ENCODE assay signal across 25 mouse cellular contexts in genomic region chr7:125571891-125572290, GRCm38 (mm10). TPM values are rescaled to one million over a fixed set of nuclear protein-coding genes. Genes with fewer than 3 reads are reported as not detected.
DNase-seq lines count a peak whose midpoint lies in the region; ATAC-seq and TF ChIP-seq lines count a peak whose summit lies in the region.
"Had no signal": no experiment of that assay in that cellular context is flagged by ENCODE, and none has a peak within 500 bp of the region (broad histone marks: within the 10 kb centered on the region; RNA-seq: fewer than 3 reads in every experiment).

No protein-coding gene starts in this region.

- no peaks in the 10 kb centered on the region for H3K9me3 ChIP-seq in midbrain, embryonic 10.5 days (replicated peaks)
- no peaks in the 10 kb centered on the region for H3K9me3 ChIP-seq in midbrain, embryonic 11.5 days (ENCODE audit: control insufficient read depth, low read length)
- H3K9me3 ChIP-seq in hindbrain, embryonic 11.5 days (ENCODE audit: control insufficient read depth, low read length) = no peaks in the 10 kb centered on the region
- no peaks in the 10 kb centered on the region for H3K9me3 ChIP-seq in hindbrain, postnatal 0 days (ENCODE audit: low read length)
- H3K9me3 ChIP-seq in midbrain, postnatal 0 days (ENCODE audit: low read length) = no peaks in the 10 kb centered on the region
- H3K9me3 ChIP-seq: embryonic facial prominence, embryonic 12.5 days; forebrain, embryonic 12.5 days; heart, embryonic 15.5 days; kidney, embryonic 15.5 days; limb, embryonic 13.5 days; liver, embryonic 12.5 days had no signal

- H3K4me2 ChIP-seq in midbrain, embryonic 11.5 days = no peak overlapping the region
- H3K4me2 ChIP-seq in hindbrain, embryonic 11.5 days (replicated peaks; ENCODE audit: low read depth, low read length) = no peak overlapping the region
- no peak overlapping the region for H3K4me2 ChIP-seq in hindbrain, postnatal 0 days (ENCODE audit: low read depth, low read length)
- no peak overlapping the region for H3K4me2 ChIP-seq in midbrain, postnatal 0 days (ENCODE audit: low read depth, low read length, poor library complexity, severe bottlenecking)
- H3K4me2 ChIP-seq: embryonic facial prominence, embryonic 12.5 days; forebrain, embryonic 12.5 days; heart, embryonic 15.5 days; kidney, embryonic 15.5 days; limb, embryonic 13.5 days; liver, embryonic 12.5 days had no signal

- H3K4me1 ChIP-seq in midbrain, embryonic 10.5 days = peaks cover 5% of the 10 kb centered on the region; the same call in 1 of the 2 replicates
- no peaks in the 10 kb centered on the region; the same call in 1 of the 2 replicates for H3K4me1 ChIP-seq in midbrain, embryonic 11.5 days (ENCODE audit: control insufficient read depth, insufficient read depth, low read length)
- no peaks in the 10 kb centered on the region for H3K4me1 ChIP-seq in hindbrain, embryonic 11.5 days (replicated peaks; ENCODE audit: control insufficient read depth, insufficient read depth, low read length)
- peaks cover 4% of the 10 kb centered on the region; the same call in 1 of the 2 replicates for H3K4me1 ChIP-seq in hindbrain, postnatal 0 days (ENCODE audit: insufficient read depth, low read length)
- H3K4me1 ChIP-seq in midbrain, postnatal 0 days (ENCODE audit: insufficient read depth, low read length) = no peaks in the 10 kb centered on the region

- no peak for TF ChIP-seq CTCF in hindbrain, postnatal 0 days (IDR thresholded peaks at IDR 0.05; ENCODE audit: low read depth)
- no peak for TF ChIP-seq CTCF in midbrain, postnatal 0 days (IDR thresholded peaks at IDR 0.05)

- ATAC-seq in midbrain, embryonic 11.5 days (ENCODE audit: low FRiP score) = no peak
- ATAC-seq in hindbrain, embryonic 11.5 days (ENCODE audit: low FRiP score) = peak; percentile 36
- ATAC-seq in hindbrain, postnatal 0 days = 0 out of 2 replicates have a peak, but pooled peaks have one; percentile 12
- no peak for ATAC-seq in midbrain, postnatal 0 days (ENCODE audit: low FRiP score)
- no peak for ATAC-seq in cerebellum, adult (ENCODE audit: insufficient number of reproducible peaks, low FRiP score, low TSS enrichment)
- ATAC-seq in erythroblast, adult 5-6 weeks (replicated peaks; ENCODE audit: low FRiP score, poor library complexity, severe bottlenecking) = no peak
- ATAC-seq: intestine, embryonic 16.5 days; liver, embryonic 12.5 days had no signal

- 92% methylated on average over 19 of the region's 19 CpGs for WGBS in midbrain, embryonic 10.5 days
- 86% methylated on average over 19 of the region's 19 CpGs for WGBS in midbrain, embryonic 11.5 days
- 75% methylated on average over 19 of the region's 19 CpGs for WGBS in hindbrain, embryonic 11.5 days
- WGBS in hindbrain, postnatal 0 days = 64% methylated on average over 19 of the region's 19 CpGs
- 59% methylated on average over 19 of the region's 19 CpGs for WGBS in midbrain, postnatal 0 days

- H3K27me3 ChIP-seq in midbrain, embryonic 10.5 days (ENCODE audit: low read depth, poor library complexity, severe bottlenecking) = no peaks in the 10 kb centered on the region
- no peaks in the 10 kb centered on the region for H3K27me3 ChIP-seq in midbrain, embryonic 11.5 days (ENCODE audit: control insufficient read depth, insufficient read depth, low read length)
- no peaks in the 10 kb centered on the region for H3K27me3 ChIP-seq in hindbrain, embryonic 11.5 days (ENCODE audit: control insufficient read depth, insufficient read depth, low read length)
- no peaks in the 10 kb centered on the region for H3K27me3 ChIP-seq in hindbrain, postnatal 0 days (ENCODE audit: insufficient read depth, low read length)
- no peaks in the 10 kb centered on the region for H3K27me3 ChIP-seq in midbrain, postnatal 0 days (ENCODE audit: insufficient read depth, low read length)
- H3K27me3 ChIP-seq: embryonic facial prominence, embryonic 12.5 days; forebrain, embryonic 12.5 days; heart, embryonic 15.5 days; kidney, embryonic 15.5 days; limb, embryonic 13.5 days; liver, embryonic 12.5 days had no signal

- peaks cover 6% of the 10 kb centered on the region for H3K36me3 ChIP-seq in midbrain, embryonic 10.5 days
- no peaks in the 10 kb centered on the region for H3K36me3 ChIP-seq in midbrain, embryonic 11.5 days (ENCODE audit: control insufficient read depth, insufficient read depth, low read length)
- no peaks in the 10 kb centered on the region for H3K36me3 ChIP-seq in hindbrain, embryonic 11.5 days (ENCODE audit: control insufficient read depth, insufficient read depth, low read length)
- H3K36me3 ChIP-seq in hindbrain, postnatal 0 days (ENCODE audit: insufficient read depth, low read length) = no peaks in the 10 kb centered on the region
- H3K36me3 ChIP-seq in midbrain, postnatal 0 days (ENCODE audit: insufficient read depth, low read length) = no peaks in the 10 kb centered on the region; the same call in 1 of the 2 replicates
- H3K36me3 ChIP-seq: forebrain, embryonic 12.5 days; heart, embryonic 15.5 days; limb, embryonic 13.5 days had no signal

- H3K4me3 ChIP-seq in midbrain, embryonic 10.5 days = no peak overlapping the region
- H3K4me3 ChIP-seq in midbrain, embryonic 11.5 days (ENCODE audit: low read depth, low read length) = no peak overlapping the region
- H3K4me3 ChIP-seq in hindbrain, embryonic 11.5 days (ENCODE audit: low read depth, low read length) = no peak overlapping the region
- H3K4me3 ChIP-seq in hindbrain, postnatal 0 days (ENCODE audit: low read length) = no peak overlapping the region
- H3K4me3 ChIP-seq in midbrain, postnatal 0 days (ENCODE audit: low read depth, low read length) = no peak overlapping the region
- H3K4me3 ChIP-seq: embryonic facial prominence, embryonic 12.5 days; erythroblast, embryonic 14.5 days; forebrain, embryonic 12.5 days; heart, embryonic 15.5 days; kidney, embryonic 15.5 days; limb, embryonic 13.5 days; liver, embryonic 12.5 days had no signal

- no peak for DNase-seq in midbrain, embryonic 10.5 days (ENCODE audit: low spot score)
- DNase-seq in midbrain, embryonic 11.5 days (ENCODE audit: low spot score, missing footprints) = no peak
- no peak for DNase-seq in hindbrain, embryonic 11.5 days (ENCODE audit: low spot score)
- peak; percentile 32 for DNase-seq in hindbrain, postnatal 0 days (ENCODE audit: low spot score)
- DNase-seq in midbrain, postnatal 0 days (ENCODE audit: low spot score) = no peak
- no peak for DNase-seq in adrenal gland, adult 18-20 months (ENCODE audit: low spot score in 2 of 2)
- DNase-seq: adrenal gland, postnatal 25 days; cerebellum, adult 11-12 months; cerebellum, postnatal 14 days; gastrocnemius, postnatal 36 days; layer of hippocampus, adult 9-11 months; lung, adult 2 months; lung, postnatal 14 days; thymus, adult 2 months had no signal

- peak overlapping the region; percentile 50; the same call in 1 of the 2 replicates for H3K27ac ChIP-seq in midbrain, embryonic 10.5 days (replicated peaks)
- no peak overlapping the region for H3K27ac ChIP-seq in midbrain, embryonic 11.5 days (ENCODE audit: low read depth, low read length)
- no peak overlapping the region for H3K27ac ChIP-seq in hindbrain, embryonic 11.5 days (ENCODE audit: low read depth, low read length)
- H3K27ac ChIP-seq in hindbrain, postnatal 0 days = no peak overlapping the region
- peak overlapping the region; percentile 26; the same call in 1 of the 2 replicates for H3K27ac ChIP-seq in midbrain, postnatal 0 days (ENCODE audit: low read depth, low read length)
- H3K27ac ChIP-seq: embryonic facial prominence, embryonic 12.5 days; forebrain, embryonic 12.5 days; heart, embryonic 15.5 days; kidney, embryonic 15.5 days; limb, embryonic 13.5 days; liver, embryonic 12.5 days had no signal

- no peak overlapping the region for H3K9ac ChIP-seq in midbrain, embryonic 11.5 days (ENCODE audit: low read length)
- no peak overlapping the region for H3K9ac ChIP-seq in hindbrain, embryonic 11.5 days (ENCODE audit: low read depth, low read length)
- H3K9ac ChIP-seq in hindbrain, postnatal 0 days (replicated peaks; ENCODE audit: low read length) = no peak overlapping the region
- no peak overlapping the region for H3K9ac ChIP-seq in midbrain, postnatal 0 days (replicated peaks; ENCODE audit: low read length, poor library complexity, severe bottlenecking)
- H3K9ac ChIP-seq: embryonic facial prominence, embryonic 12.5 days; forebrain, embryonic 12.5 days; heart, embryonic 15.5 days; kidney, embryonic 15.5 days; limb, embryonic 13.5 days; liver, embryonic 12.5 days had no signal

RNA-seq across cellular contexts. Expression of gene Il4ra, which starts 20.0 kb away (rescaled TPM):
- 5.5 and 6.9 TPM in 2 replicates for polyA plus RNA-seq in midbrain, embryonic 10.5 days (2016; fragmentation: Nextera tagmentation; extraction: Ambion mirVana)
- 2.6 and 3.5 TPM in 2 replicates for polyA plus RNA-seq in midbrain, embryonic 11.5 days (2014; fragmentation: Nextera tagmentation; extraction: Ambion mirVana)
- 2.5 and 2.6 TPM in 2 replicates for polyA plus RNA-seq in hindbrain, embryonic 11.5 days (2014; fragmentation: Nextera tagmentation; extraction: Ambion mirVana)
- 13.3 and 14.3 TPM in 2 replicates for total RNA-seq in hindbrain, postnatal 0 days (2014; rRNA removed)
- polyA plus RNA-seq in hindbrain, postnatal 0 days (2015; fragmentation: Nextera tagmentation; extraction: Ambion mirVana) = 4.5 and 5.0 TPM in 2 replicates
- 11.0 and 12.9 TPM in 2 replicates for total RNA-seq in midbrain, postnatal 0 days (2014; rRNA removed)
- polyA plus RNA-seq in midbrain, postnatal 0 days (2015; fragmentation: Nextera tagmentation; extraction: Ambion mirVana) = 5.4 and 6.7 TPM in 2 replicates
- 100 to 1,000 TPM in 1 of 2 experiments, 10 to 100 TPM in 1; 39.6 to 199 TPM for total RNA-seq in adrenal gland, adult 18-20 months (2021)
- total RNA-seq in erythroblast, adult 5-6 weeks (2015; ENCODE audit: low replicate concordance) = 1.3 and 6.1 TPM in 2 replicates
- 4.0 and 6.1 TPM in 2 replicates for total RNA-seq in erythroblast, adult 5-6 weeks (2017; ENCODE audit: low replicate concordance)

RNA-seq across cellular contexts. Expression of gene Il21r, which starts 31.3 kb away (rescaled TPM):
- 0.53 and 0.58 TPM in 2 replicates for polyA plus RNA-seq in midbrain, embryonic 10.5 days (2016; fragmentation: Nextera tagmentation; extraction: Ambion mirVana)
- polyA plus RNA-seq in midbrain, embryonic 11.5 days (2014; fragmentation: Nextera tagmentation; extraction: Ambion mirVana) = 0.36 and 0.43 TPM in 2 replicates
- polyA plus RNA-seq in hindbrain, embryonic 11.5 days (2014; fragmentation: Nextera tagmentation; extraction: Ambion mirVana) = 0.09 and 0.25 TPM in 2 replicates
- total RNA-seq in hindbrain, postnatal 0 days (2014; rRNA removed) = 0.52 TPM in 1 of 2 replicates, not detected in the other
- polyA plus RNA-seq in hindbrain, postnatal 0 days (2015; fragmentation: Nextera tagmentation; extraction: Ambion mirVana) = 0.29 and 0.40 TPM in 2 replicates
- 0.44 and 0.61 TPM in 2 replicates for total RNA-seq in midbrain, postnatal 0 days (2014; rRNA removed)
- 0.21 and 0.44 TPM in 2 replicates for polyA plus RNA-seq in midbrain, postnatal 0 days (2015; fragmentation: Nextera tagmentation; extraction: Ambion mirVana)
- total RNA-seq in adrenal gland, adult 18-20 months (2021) = under 1 TPM; 0.40 to 0.74 TPM
- 1.3 TPM in 2 replicates for total RNA-seq in erythroblast, adult 5-6 weeks (2015; ENCODE audit: low replicate concordance)
- total RNA-seq in erythroblast, adult 5-6 weeks (2017; ENCODE audit: low replicate concordance) = 0.42 and 0.43 TPM in 2 replicates
- polyA plus RNA-seq: neural tube, embryonic 14.5 days had no signal

Comparison
In these comparisons a context has a peak if more than half of its experiments do, and no peak if none do; other contexts are left out.
1. H3K27ac ChIP-seq: peak in midbrain, embryonic 10.5 days (single experiment) and midbrain, postnatal 0 days (single experiment); none in midbrain, embryonic 11.5 days (single experiment), hindbrain, embryonic 11.5 days (single experiment) and hindbrain, postnatal 0 days (single experiment).
2. ATAC-seq: peak in hindbrain, embryonic 11.5 days (single experiment) and hindbrain, postnatal 0 days (single experiment); none in midbrain, embryonic 11.5 days (single experiment), midbrain, postnatal 0 days (single experiment), cerebellum, adult (single experiment) and erythroblast, adult 5-6 weeks (single experiment).